Mouse (Mus musculus) hindlimb bud, embryonic 11.5 days (tissue): ENCODE results near the gene Olfr945.

ENCODE experiments used
- DNase-seq: peaks from one replicate; pipeline ENCODE4 v3.0.0-alpha.2; 2012; ENCODE audit warnings: low read depth, low spot score; ENCODE audit errors: extremely low spot score

Gene Olfr945

GRCm38 (mm10) chr9:39276718-39277117, at the start of gene Olfr945:
Gene Olfr945 (minus strand): TSS chr9:39276818.
- no peak for DNase-seq

DNA sequence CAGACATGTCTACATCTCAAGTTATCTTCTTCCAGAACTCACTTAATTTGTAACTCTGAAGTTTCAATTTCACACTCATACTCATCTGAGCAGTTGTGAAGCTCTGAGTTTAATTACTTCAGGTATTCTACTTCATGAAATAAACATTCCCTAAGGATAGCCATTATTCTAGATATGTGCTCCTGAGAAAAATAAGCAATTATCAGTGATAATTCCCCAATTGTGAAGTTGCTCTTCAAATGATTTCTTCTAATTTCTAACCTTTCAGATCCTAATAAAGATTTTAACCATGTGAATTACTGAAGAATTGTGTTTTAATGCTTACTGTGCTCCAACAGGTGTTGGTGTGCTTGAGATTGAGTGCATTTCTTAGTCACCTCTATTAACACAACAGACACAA, 49.3 kb upstream of the Olfr945 start, which contains the start of gene Olfr948:
TSS of gene Olfr948 (minus strand) at position 101 of the 400 bp plus-strand sequence.
- no peak for DNase-seq

GRCm38 (mm10) chr9:39287136-39287535, 10.5 kb upstream of the Olfr945 start:
- DNase-seq, result no peak

DNA sequence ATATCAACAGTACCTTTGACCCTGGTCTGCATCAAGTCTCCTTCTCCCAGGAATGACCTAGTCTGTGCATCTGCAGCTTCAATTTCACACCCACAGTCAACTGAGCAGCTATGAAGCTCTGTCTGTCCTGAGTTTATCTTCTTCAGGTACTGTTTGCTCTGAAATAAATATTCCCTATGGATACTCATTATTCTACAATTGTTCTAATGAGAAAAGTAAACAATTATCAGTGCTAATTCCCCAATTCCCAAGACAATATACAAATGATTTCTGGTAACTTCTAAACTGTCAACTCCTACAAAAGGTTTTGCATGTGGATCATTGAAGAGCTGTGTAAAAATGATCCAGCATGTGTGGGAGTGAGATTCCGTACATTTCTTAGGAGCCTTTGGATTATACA, 26.7 kb downstream of the Olfr945 start, which contains the start of gene Olfr1537:
TSS of gene Olfr1537 (minus strand) at position 101 of the 400 bp plus-strand sequence.
- no peak for DNase-seq
